Mouse (Mus musculus) hindbrain, embryonic 11.5 days (tissue): ENCODE measurements around the gene Atf7ip. TPM values are rescaled to one million over a fixed set of nuclear protein-coding genes. Genes with fewer than 3 reads are reported as not detected.

Source experiments
- ATAC-seq: fragments of 200-750 bp; cut with Nextera tagmentation; 2 replicates; pipeline ENCODE4 v1.8.0; 2017; ENCODE audit warnings: mild to moderate bottlenecking, moderate TSS enrichment, moderate library complexity; ENCODE audit not compliant: low FRiP score
- DNase-seq: peaks from one replicate; pipeline ENCODE4 v3.0.0-alpha.2; 2015; ENCODE audit warnings: low spot score
- H3K27ac ChIP-seq: fragments of 300-500 bp; sonication (generic); 2 replicates; pipeline ENCODE4 v1.5.1; 2014; ENCODE audit warnings: mild to moderate bottlenecking, low read depth, low read length
- H3K27me3 ChIP-seq: fragments of 300-500 bp; sonication (generic); 2 replicates; pipeline ENCODE4 v1.6.1; 2014; ENCODE audit warnings: mild to moderate bottlenecking, low read length, moderate library complexity, mixed read lengths; ENCODE audit not compliant: control insufficient read depth, insufficient read depth
- H3K36me3 ChIP-seq: fragments of 300-500 bp; sonication (generic); 2 replicates; pipeline ENCODE4 v1.6.1; 2014; ENCODE audit warnings: mild to moderate bottlenecking, low read length, moderate library complexity, mixed read lengths; ENCODE audit not compliant: control insufficient read depth, insufficient read depth
- H3K4me1 ChIP-seq: fragments of 300-500 bp; sonication (generic); replicated peaks from 2 replicates; pipeline ENCODE4 v1.6.1; 2014; ENCODE audit warnings: low read length, mixed read lengths; ENCODE audit not compliant: control insufficient read depth, insufficient read depth
- H3K4me2 ChIP-seq: fragments of 300-500 bp; sonication (generic); replicated peaks from 2 replicates; pipeline ENCODE4 v1.6.1; 2014; ENCODE audit warnings: mild to moderate bottlenecking, low read depth, low read length
- H3K4me3 ChIP-seq: fragments of 300-500 bp; sonication (generic); 2 replicates; pipeline ENCODE4 v1.5.1; 2014; ENCODE audit warnings: low read depth, low read length
- H3K9ac ChIP-seq: fragments of 300-500 bp; sonication (generic); 2 replicates; pipeline ENCODE4 v1.6.1; 2014; ENCODE audit warnings: low read depth, low read length
- H3K9me3 ChIP-seq: fragments of 300-500 bp; sonication (generic); 2 replicates; pipeline ENCODE4 v1.6.1; 2016; ENCODE audit warnings: low read length; ENCODE audit not compliant: control insufficient read depth
- WGBS: fragments of 180-500 bp; shearing (Covaris S2); extraction: QIAGEN DNeasy Blood & Tissue Kit; methylation state at CpG from one replicate; pipeline ENCODE4 v1.1.7; 2014; 5-methylcytosine and 5-hydroxymethylcytosine counted together
- polyA plus RNA-seq: library from polyadenylated mRNA; unstranded; fragments of >200 nt; fragmentation: Nextera tagmentation; extraction: Ambion mirVana; gene quantifications from 2 replicates; pipeline ENCODE4 v1.2.1, GENCODE M21; 2014

Atf7ip gene
- polyA plus RNA-seq, 1 experiment from 2014 or later, result 73.7 TPM

DNA sequence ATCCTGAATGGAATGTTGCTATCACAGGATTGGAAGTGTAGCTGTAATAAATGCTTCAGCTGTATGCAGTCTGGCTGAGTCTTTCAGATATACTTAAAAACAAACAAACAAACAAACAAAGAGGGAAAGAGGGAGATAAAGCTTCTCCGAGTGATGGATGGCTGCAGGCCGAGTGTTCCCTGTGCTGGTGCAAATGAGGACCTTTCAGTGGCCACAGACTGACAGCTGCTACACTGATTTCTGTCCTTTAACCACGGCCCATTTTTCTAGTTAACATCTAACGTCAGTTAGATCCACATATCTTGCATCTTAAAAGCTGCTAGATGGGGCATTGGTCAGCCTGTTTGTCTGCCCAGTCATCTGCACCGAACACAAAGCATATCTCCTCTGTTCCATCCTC lies 30.2 kb downstream of the Atf7ip start:
- Histone ChIP-seq H3K36me3 (no peaks in the 10 kb centered on the region), H3K9ac (no peak overlapping the region), H3K4me1 (no peaks in the 10 kb centered on the region), H3K4me3 (no peak overlapping the region), H3K9me3 (no peaks in the 10 kb centered on the region), H3K27me3 (no peaks in the 10 kb centered on the region), H3K4me2 (no peak overlapping the region), H3K27ac (peak overlapping the region; percentile 70)
- 51% methylated on average over 5 of the region's 5 CpGs for WGBS
- ATAC-seq (no peak), DNase-seq (no peak)

DNA sequence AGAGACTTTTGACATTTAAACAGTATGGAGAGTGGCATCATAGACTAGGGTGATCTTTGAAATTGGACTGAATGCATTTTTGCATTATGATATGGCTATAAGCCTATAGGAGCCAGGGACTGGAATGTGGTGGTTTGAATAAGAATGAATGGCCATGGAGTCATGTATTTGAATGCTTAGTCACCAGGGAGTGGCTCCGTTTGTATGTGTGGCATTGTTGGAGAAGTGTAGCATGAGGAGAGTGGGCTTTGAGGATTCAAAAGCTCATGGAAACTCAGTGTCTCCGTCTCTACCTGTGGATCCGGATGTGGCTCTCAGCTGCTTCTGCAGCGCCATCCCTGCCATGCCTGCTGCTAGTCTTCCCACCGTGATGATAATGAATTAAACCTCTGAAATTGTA lies 35.4 kb downstream of the Atf7ip start:
- DNase-seq (no peak), ATAC-seq (0 out of 2 replicates have a peak, but pooled peaks have one; percentile 10)
- Histone ChIP-seq H3K4me3 (no peak overlapping the region), H3K4me2 (no peak overlapping the region), H3K36me3 (no peaks in the 10 kb centered on the region), H3K27ac (peak overlapping the region; percentile 70), H3K9ac (no peak overlapping the region), H3K9me3 (no peaks in the 10 kb centered on the region), H3K27me3 (no peaks in the 10 kb centered on the region), H3K4me1 (peaks cover 7% of the 10 kb centered on the region)
- WGBS, result 54% methylated on average over 5 of the region's 5 CpGs

GRCm38 (mm10) chr6:136542105-136542504 lies 36.1 kb downstream of the Atf7ip start:
- peaks cover 7% of the 10 kb centered on the region for H3K4me1 ChIP-seq
- WGBS, result 87% methylated on average over 1 of the region's 1 CpGs
- H3K4me3 ChIP-seq, result no peak overlapping the region
- no peaks in the 10 kb centered on the region for H3K9me3 ChIP-seq
- no peak overlapping the region for H3K4me2 ChIP-seq
- H3K27me3 ChIP-seq, result no peaks in the 10 kb centered on the region
- no peak for ATAC-seq
- peak overlapping the region; percentile 58 for H3K27ac ChIP-seq
- H3K36me3 ChIP-seq, result no peaks in the 10 kb centered on the region
- H3K9ac ChIP-seq, result no peak overlapping the region
- DNase-seq, result no peak

GRCm38 (mm10) chr6:136543164-136543563 lies 37.2 kb downstream of the Atf7ip start:
- Histone ChIP-seq H3K27me3 (no peaks in the 10 kb centered on the region), H3K36me3 (no peaks in the 10 kb centered on the region), H3K4me2 (no peak overlapping the region), H3K9ac (no peak overlapping the region), H3K27ac (peak overlapping the region; percentile 74), H3K9me3 (no peaks in the 10 kb centered on the region), H3K4me1 (peaks cover 7% of the 10 kb centered on the region), H3K4me3 (no peak overlapping the region)
- WGBS, result 20% methylated on average over 6 of the region's 6 CpGs
- peak; percentile 68 for DNase-seq
- peak; percentile 87 for ATAC-seq

- 81% methylated on average over 11 of the region's 11 CpGs for WGBS
- Histone ChIP-seq H3K9ac (no peak overlapping the region), H3K4me2 (no peak overlapping the region), H3K27me3 (no peaks in the 10 kb centered on the region), H3K9me3 (no peaks in the 10 kb centered on the region), H3K4me3 (no peak overlapping the region), H3K4me1 (peaks cover 7% of the 10 kb centered on the region), H3K36me3 (no peaks in the 10 kb centered on the region), H3K27ac (peak overlapping the region; percentile 58; the same call in 1 of the 2 replicates)
- DNase-seq (no peak), ATAC-seq (no peak)
Observed at GRCm38 (mm10) chr6:136545284-136545870, 39.4 kb downstream of the Atf7ip start.

GRCm38 (mm10) chr6:136546286-136546685 lies 40.3 kb downstream of the Atf7ip start:
- 92% methylated on average over 2 of the region's 2 CpGs for WGBS
- Histone ChIP-seq H3K9me3 (no peaks in the 10 kb centered on the region), H3K27ac (no peak overlapping the region), H3K36me3 (no peaks in the 10 kb centered on the region), H3K4me2 (no peak overlapping the region), H3K4me1 (peaks cover 7% of the 10 kb centered on the region), H3K4me3 (no peak overlapping the region), H3K27me3 (no peaks in the 10 kb centered on the region), H3K9ac (no peak overlapping the region)
- ATAC-seq (no peak), DNase-seq (no peak)

DNA sequence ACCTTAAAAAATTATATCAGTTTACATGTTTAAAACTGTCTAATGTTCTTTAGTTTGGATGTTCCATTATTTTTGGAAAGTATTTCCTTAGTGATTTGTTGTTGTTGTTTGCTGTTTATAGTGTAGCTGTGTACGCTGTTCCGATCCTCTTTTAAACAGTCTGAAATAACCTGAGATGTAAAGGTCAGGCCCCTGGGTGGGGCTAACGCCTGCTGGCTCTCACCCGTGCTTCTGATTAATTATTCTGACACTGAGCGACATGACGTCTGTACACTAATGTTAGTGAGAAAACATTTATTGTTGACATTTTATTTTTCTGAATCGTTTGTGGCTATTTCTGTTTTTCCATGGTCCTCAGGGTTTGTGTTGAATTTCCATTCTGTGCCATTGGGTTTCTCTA lies 41.0 kb downstream of the Atf7ip start:
- Histone ChIP-seq H3K36me3 (no peaks in the 10 kb centered on the region), H3K4me1 (0 out of 2 replicates have a peak, but pooled peaks cover 3% of the 10 kb centered on the region), H3K4me2 (no peak overlapping the region), H3K27me3 (no peaks in the 10 kb centered on the region), H3K4me3 (no peak overlapping the region), H3K9me3 (no peaks in the 10 kb centered on the region), H3K9ac (no peak overlapping the region), H3K27ac (no peak overlapping the region)
- WGBS, result 29% methylated on average over 7 of the region's 7 CpGs
- ATAC-seq, result no peak
- no peak for DNase-seq

- peak; percentile 67 for DNase-seq
- H3K4me3 ChIP-seq, result no peak overlapping the region
- H3K4me2 ChIP-seq, result no peak overlapping the region
- H3K27ac ChIP-seq, result peak overlapping the region; percentile 89
- no peak overlapping the region for H3K9ac ChIP-seq
- ATAC-seq, result peak; percentile 85
- no peaks in the 10 kb centered on the region for H3K36me3 ChIP-seq
- H3K9me3 ChIP-seq, result no peaks in the 10 kb centered on the region
- 44% methylated on average over 6 of the region's 6 CpGs for WGBS
- no peaks in the 10 kb centered on the region for H3K27me3 ChIP-seq
- H3K4me1 ChIP-seq, result 0 out of 2 replicates have a peak, but pooled peaks cover 2% of the 10 kb centered on the region
Observed at GRCm38 (mm10) chr6:136548041-136548770, 42.2 kb downstream of the Atf7ip start.

DNA sequence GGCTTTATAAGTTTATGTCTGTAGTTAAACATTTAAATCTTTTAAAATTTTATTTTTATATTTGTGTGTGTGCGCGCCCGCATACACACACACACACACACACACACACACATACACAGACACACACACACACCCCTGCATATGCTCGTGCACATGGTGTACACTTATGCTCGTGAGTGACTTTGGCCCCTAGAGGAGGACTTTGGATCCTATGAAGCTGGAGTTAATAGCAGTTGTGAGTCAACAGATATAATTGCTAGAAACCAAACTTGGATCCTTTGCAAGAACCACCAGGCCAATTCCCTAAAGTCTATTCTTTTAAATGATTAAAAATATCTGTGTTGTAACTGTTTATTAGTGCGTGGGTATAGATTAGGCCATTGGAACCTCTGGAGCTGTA lies 42.8 kb downstream of the Atf7ip start:
- ATAC-seq (peak; percentile 63; the same call in 1 of the 2 replicates), DNase-seq (no peak)
- Histone ChIP-seq H3K27ac (peak overlapping the region; percentile 53; the same call in 1 of the 2 replicates), H3K27me3 (no peaks in the 10 kb centered on the region), H3K36me3 (no peaks in the 10 kb centered on the region), H3K4me2 (no peak overlapping the region), H3K4me3 (no peak overlapping the region), H3K9me3 (no peaks in the 10 kb centered on the region), H3K4me1 (no peaks in the 10 kb centered on the region), H3K9ac (no peak overlapping the region)
- 91% methylated on average over 6 of the region's 6 CpGs for WGBS
